Mouse (Mus musculus): ENCODE results near the gene Gipc1.

DNA sequence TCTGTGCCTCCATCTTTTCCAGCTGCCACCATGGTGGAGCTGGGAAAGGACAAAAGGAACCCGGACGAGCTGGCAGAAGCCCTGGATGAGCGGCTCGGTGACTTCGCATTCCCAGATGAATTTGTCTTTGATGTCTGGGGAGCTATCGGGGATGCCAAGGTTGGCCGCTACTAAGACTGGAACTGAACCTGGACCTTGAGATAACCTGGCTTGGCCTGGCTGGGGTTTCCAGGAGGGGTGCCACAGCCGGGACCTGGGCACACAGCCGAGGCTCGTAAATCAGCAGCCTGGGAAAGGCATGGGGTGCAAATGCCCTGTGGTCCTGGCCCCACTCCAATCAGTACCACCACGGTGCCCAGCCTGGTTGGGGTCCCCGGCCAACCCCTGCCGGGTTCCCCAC is 11.6 kb downstream of the Gipc1 start:
- TF ChIP-seq CTCF (IDR thresholded peaks at IDR 0.05; ENCODE audit: low read depth, low read length) (no peak), POLR2A (IDR thresholded peaks at IDR 0.05; ENCODE audit: extremely low read depth, insufficient read depth, low read length) (no peak)

Data from liver, adult 2 months (tissue).